Mouse (Mus musculus) left cerebral cortex, adult 8-10 months (tissue): Measurements from ENCODE around the gene Wdr76. TPM values are rescaled to one million over a fixed set of nuclear protein-coding genes. Genes with fewer than 3 reads are reported as not detected.
"Not testable (repeated sequence)": the region's sequence is repeated elsewhere in the genome, so short reads cannot be mapped to it uniquely, and the experiment has no call there.

ENCODE experiments used
- DNase-seq, 2 experiments: peaks; one replicate each; pipeline ENCODE4 v3.0.0; 2022; ENCODE audit warnings: low spot score in 2 of 2
- total RNA-seq, 4 experiments: library from RNA; stranded (reverse); gene quantifications; 2 replicates each; pipeline ENCODE4 v1.2.4; 2022

The Wdr76 gene
- total RNA-seq = 1 to 10 TPM; 4.8 to 5.3 (median 4.9) TPM

GRCm38 (mm10) chr2:121505942-121506882 lies at the start of gene Wdr76, which contains the start of gene Mfap1a:
Gene Wdr76 (plus strand): TSS chr2:121506723.
Gene Mfap1a (minus strand): TSS chr2:121506665.
- peak; percentile 69 to 77 for DNase-seq

GRCm38 (mm10) chr2:121460071-121460470 lies 46.5 kb upstream of the Wdr76 start:
- DNase-seq = no peak

GRCm38 (mm10) chr2:121468982-121469381 lies 37.5 kb upstream of the Wdr76 start:
- not testable (repeated sequence) for DNase-seq

GRCm38 (mm10) chr2:121472783-121473182 lies 33.7 kb upstream of the Wdr76 start:
- DNase-seq = not testable (repeated sequence)

DNA sequence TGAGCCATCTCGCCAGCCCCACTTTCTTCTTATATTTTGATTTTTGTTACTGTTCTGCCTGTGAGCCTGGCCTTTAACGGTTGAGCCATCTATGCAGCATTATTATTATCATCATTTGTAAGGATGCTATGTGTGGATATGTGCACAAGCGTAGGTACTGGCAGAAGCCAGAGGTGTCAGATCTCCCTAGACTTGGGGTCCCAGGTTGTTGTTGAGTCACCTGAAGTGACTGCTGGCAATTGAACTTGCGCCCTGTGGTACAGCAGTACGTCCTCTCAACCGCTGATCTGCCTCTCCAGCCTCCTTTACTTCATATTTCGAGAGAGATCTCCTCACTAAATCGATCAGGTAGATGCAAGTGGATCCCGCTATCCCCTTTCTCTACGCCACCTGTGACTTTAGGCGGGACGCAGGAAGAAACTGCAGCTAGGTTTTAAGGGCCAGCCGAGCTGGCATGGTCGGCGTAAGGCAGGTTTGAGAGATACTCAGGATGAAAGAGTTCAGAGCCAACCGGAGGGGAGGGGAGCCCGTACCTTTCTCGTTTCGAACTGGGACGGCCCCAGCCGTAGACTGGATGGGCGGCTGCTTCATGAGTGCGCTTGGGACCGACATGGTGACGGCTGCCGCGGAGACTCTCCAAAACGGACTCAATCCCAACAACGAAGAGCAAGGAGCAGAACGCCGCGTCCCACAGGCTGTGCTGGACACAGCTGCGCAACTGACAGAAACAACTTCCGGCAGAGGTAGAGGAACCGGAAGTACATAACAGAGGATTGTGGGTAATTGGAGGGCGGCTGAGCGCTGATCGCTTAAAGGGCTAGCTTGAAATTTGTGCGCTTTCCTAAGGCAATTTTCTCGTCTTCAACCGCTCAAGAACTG lies 33.0 kb upstream of the Wdr76 start, which contains the start of gene Mfap1b:
Gene Mfap1b (minus strand): TSS at position 767 of the 879 bp plus-strand sequence.
- peak; percentile 57 to 82 for DNase-seq

DNA sequence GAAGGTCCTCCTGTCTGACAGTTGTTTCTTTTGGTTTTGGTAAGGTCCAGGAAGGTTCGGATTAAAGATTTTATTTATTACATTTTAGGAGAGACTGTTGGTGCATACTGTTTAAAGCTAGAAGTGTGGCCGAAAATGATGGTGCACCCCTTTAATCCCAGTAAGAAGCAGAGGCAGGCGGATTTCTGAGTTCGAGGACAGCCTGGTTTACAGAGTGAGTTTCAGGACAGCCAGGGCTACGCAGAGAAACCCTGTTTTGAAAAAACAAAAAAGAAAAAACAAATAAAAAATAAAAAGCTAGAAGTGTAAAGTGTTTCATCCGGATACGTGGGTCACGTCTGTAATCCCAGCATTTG lies 32.4 kb upstream of the Wdr76 start:
- no peak for DNase-seq

DNA sequence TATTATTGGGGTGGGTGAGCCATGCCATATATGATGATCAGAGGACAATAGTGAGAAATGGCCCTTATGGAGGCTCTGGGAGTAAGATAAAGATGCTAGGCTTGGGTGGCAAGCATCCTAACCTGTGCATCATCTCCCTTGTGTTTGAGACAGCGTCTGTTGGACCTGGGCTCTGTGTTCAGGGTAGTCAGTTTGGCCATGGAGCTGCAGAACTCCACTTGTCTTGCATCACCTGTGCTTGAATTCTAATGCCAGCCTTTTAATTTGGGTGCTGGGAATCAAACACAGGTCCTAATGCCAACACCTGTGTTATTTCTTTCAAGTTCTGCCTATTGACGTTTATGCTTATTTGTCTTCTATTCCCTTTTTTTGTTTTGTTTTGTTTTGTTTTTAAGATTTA lies 31.2 kb upstream of the Wdr76 start:
- DNase-seq = not testable (repeated sequence)

- no peak for DNase-seq
These were observed 28.8 kb upstream of the Wdr76 start for GRCm38 (mm10) chr2:121477491-121478266.

- DNase-seq = no peak
These were observed 26.0 kb upstream of the Wdr76 start for GRCm38 (mm10) chr2:121480498-121480897.

DNA sequence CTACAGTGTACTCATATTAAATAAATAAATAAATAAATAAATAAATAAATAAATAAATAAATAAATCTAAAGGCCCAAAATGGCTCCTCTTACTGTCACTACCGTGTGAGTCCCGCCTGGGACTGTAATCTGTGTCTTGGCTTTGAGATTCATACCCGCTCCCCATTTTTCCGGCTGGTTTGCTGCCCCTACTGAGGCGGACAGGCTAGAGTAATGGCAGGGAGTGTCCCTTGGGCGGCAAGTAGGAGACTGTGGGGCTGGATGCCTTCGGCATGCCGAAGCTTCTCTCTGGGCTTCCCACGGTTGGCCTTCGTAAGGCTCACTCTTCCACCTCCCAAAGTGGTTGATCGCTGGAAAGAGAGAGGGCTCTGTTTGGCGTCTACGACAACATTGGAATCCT lies 25.6 kb upstream of the Wdr76 start:
- DNase-seq = not testable (repeated sequence)

DNA sequence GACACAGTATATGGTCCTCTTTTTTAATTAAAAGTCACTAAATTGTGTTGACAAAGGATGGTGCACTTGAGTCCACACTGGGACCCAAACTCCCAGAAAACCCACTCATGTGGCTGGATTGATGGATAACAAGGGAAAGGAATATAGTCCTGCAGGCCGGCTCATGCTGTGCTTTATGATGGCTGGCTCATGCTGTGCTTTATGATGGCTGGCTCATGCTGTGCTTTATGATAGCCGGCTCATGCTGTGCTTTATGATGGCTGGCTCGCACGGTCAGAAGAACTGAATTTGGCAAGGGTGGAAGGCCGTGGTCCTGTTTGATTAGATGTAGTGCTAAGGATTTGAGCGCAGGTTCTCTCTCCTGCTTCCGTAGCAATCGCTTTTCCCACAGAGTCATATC lies 22.9 kb upstream of the Wdr76 start:
- no peak for DNase-seq

- not testable (repeated sequence) for DNase-seq
These were observed 22.1 kb upstream of the Wdr76 start for GRCm38 (mm10) chr2:121484403-121484802.

- DNase-seq = not testable (repeated sequence)
These were observed 5.0 kb upstream of the Wdr76 start for GRCm38 (mm10) chr2:121501550-121501949.

DNA sequence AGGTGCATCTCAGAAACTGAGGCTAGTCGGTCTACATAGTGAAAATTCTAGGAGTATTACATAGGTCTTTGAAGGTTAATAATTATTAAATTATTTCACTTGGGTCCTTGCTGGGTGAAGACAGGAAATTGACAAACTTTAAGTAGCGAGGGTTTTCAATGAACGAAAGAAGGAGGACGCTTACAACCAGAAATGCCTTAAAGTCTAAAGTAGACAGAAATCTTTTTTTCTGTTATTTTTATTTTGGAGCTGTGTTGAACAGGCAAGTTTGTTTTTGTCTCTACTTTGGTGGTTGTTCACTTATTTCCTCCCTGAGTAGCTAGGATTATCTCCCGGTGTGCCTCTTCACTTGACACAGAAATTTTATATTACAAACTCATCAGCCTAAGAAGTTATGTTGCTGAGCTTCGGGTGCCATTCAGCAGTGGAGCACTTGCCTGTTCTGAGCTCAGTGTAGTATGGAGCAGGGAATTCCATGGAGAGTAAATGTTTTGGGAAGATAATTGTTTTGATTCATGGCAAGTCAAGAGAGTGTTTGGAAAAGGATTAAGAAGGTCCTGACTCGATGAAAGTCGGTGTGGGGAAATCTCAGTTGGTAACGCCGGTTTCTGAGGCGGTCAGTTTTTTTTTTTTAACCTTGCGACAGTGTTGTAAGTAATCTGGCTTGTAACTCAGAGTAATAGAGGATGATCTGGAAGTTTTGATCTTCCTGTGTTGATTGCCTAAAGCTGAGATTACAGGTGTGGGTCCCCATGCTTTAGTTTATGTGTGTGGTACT lies 839 bp downstream of the Wdr76 start:
- no peak for DNase-seq

- no peak for DNase-seq
These were observed 1.4 kb downstream of the Wdr76 start for GRCm38 (mm10) chr2:121507951-121508330.

- peak; percentile 21 to 34 for DNase-seq
These were observed 3.1 kb downstream of the Wdr76 start for GRCm38 (mm10) chr2:121509584-121509983.

DNA sequence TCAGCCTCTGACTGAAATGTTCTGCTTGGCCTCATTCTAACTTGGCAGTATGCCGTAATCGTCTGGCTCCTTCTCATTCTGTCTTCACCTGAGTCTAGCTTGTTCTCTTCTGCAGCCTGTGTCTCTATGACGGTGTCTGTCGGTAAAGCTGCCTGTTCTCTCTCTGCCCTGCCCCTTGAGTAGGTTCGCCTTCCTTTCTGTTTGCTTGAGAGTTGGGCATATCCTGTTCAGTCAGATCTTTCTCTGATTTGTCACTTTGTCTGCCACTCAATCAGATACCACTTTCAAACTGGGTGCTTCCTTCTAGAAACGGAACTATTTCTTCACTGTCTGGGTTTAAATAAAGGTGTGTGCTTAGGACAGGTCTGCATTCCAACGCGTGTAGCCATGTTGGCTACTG lies 4.9 kb downstream of the Wdr76 start:
- DNase-seq = no peak

DNA sequence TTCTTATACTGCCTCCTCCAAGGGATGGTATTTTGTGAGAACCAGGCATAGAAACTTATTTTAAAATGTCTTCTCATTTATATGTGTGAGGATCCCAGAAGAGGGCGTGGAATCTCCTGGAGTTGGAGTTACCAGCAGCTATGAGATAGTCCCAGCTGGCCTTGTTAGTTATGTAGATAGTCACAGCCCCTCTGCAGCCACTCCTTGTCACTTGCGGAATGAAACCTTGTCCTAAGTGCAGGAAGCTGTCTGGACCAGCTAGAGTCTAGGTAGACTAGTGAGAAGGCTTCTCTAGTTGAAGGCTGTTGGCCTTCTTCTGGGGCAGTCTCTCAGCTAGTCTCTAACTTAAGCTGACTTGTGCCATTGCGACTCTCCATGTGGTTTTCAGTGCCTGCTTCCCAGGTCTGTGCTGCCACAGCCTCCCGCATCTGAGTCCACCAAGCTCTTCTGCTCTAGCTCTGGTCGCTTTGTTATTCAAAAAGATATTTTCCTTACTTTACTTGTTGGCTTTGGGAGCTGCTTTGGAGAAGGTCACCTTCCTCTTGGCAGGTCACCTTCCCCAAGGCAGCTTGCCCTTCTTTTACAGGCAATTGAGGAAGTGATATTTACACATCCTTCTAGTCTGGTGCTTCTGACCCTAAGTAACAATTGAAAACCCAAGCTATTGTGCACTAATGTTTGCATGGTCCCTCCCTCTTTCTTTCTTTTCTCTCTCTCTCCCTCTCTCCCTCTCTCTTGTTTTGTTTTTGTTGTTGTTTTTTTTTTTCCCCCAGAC lies 6.7 kb downstream of the Wdr76 start:
- DNase-seq = not testable (repeated sequence)

- no peak for DNase-seq
These were observed 7.7 kb downstream of the Wdr76 start for GRCm38 (mm10) chr2:121514211-121514610.

- DNase-seq = no peak
These were observed 11.6 kb downstream of the Wdr76 start for GRCm38 (mm10) chr2:121518106-121518505.
